Comparison of ENCODE assay signal across 8 mouse cellular contexts in the genomic region with DNA sequence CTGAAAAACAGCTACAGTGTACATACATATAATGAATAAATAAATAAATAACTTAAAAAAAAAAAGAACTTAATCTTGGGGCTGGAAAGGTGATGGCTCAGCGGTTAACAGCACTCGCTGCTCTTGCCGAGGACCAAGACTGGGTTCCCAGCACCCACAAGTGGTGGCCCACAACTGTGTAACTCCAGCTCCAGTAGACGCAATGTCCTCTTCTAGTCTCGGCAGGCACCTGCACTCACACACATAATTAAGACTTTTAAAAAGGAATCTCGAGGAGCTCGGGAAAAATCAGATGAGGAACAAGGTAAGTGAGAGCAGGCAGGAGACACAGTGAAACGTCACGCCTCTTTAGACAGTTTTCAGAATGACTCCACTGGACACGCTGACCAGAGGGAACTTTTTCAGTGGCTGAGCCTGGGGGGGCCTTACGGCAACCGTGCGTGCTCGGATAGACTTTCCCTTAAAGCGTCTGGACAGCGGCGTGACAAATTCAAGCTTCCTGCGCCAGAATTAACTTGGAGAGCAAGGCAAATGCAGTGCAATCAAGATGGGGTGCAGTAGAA. TPM values are rescaled to one million over a fixed set of nuclear protein-coding genes. Genes with fewer than 3 reads are reported as not detected.
DNase-seq lines count a peak whose midpoint lies in the region; ATAC-seq and TF ChIP-seq lines count a peak whose summit lies in the region.

No protein-coding gene starts in this region.

- TF ChIP-seq RAD21 in MEL (IDR thresholded peaks at IDR 0.05; ENCODE audit: low read depth, low read length), result no peak

- H3K9ac ChIP-seq in kidney, embryonic 15.5 days, result peak overlapping the region; percentile 78
- H3K9ac ChIP-seq in MEL (ENCODE audit: control insufficient read depth, low read depth, low read length, poor library complexity, severe bottlenecking), result peak overlapping the region; percentile 86
- peak overlapping the region; percentile 82 for H3K9ac ChIP-seq in forebrain, embryonic 11.5 days (ENCODE audit: low read length)
- H3K9ac ChIP-seq in liver, embryonic 14.5 days (replicated peaks), result peak overlapping the region; percentile 83

- peaks cover 40% of the 10 kb centered on the region for H3K79me2 ChIP-seq in MEL (ENCODE audit: control insufficient read depth, insufficient read depth, low read length, poor library complexity)

- H3K27ac ChIP-seq in kidney, embryonic 15.5 days, result peak overlapping the region; percentile 90
- peak overlapping the region; percentile 60 for H3K27ac ChIP-seq in MEL (ENCODE audit: control insufficient read depth, low read depth, low read length)
- H3K27ac ChIP-seq in forebrain, embryonic 11.5 days (ENCODE audit: low read depth, low read length), result peak overlapping the region; percentile 57
- peak overlapping the region; percentile 75 for H3K27ac ChIP-seq in liver, embryonic 14.5 days

- WGBS in kidney, embryonic 15.5 days, result 12% methylated on average over 18 of the region's 18 CpGs
- 15% methylated on average over 18 of the region's 18 CpGs for WGBS in forebrain, embryonic 11.5 days
- WGBS in liver, embryonic 14.5 days (ENCODE audit: insufficient replicate concordance), result 10% methylated on average over 18 of the region's 18 CpGs

- no peaks in the 10 kb centered on the region for H3K9me3 ChIP-seq in kidney, embryonic 15.5 days (replicated peaks)
- no peaks in the 10 kb centered on the region for H3K9me3 ChIP-seq in MEL (replicated peaks; ENCODE audit: insufficient read depth, low read length)
- H3K9me3 ChIP-seq in forebrain, embryonic 11.5 days (ENCODE audit: control insufficient read depth, low read length), result no peaks in the 10 kb centered on the region
- no peaks in the 10 kb centered on the region for H3K9me3 ChIP-seq in liver, embryonic 14.5 days (ENCODE audit: control insufficient read depth, low read length)

- peaks cover 16% of the 10 kb centered on the region; the same call in 1 of the 2 replicates for H3K27me3 ChIP-seq in kidney, embryonic 15.5 days
- no peaks in the 10 kb centered on the region for H3K27me3 ChIP-seq in MEL (ENCODE audit: control insufficient read depth in 1 of 2, insufficient read depth in 2 of 2, low read length in 2 of 2)
- no peaks in the 10 kb centered on the region; the same call in 1 of the 2 replicates for H3K27me3 ChIP-seq in forebrain, embryonic 11.5 days (ENCODE audit: control insufficient read depth, insufficient read depth, low read length)
- no peaks in the 10 kb centered on the region for H3K27me3 ChIP-seq in liver, embryonic 14.5 days (ENCODE audit: control insufficient read depth, insufficient read depth, low read length)

- TF ChIP-seq CTCF in MEL (IDR thresholded peaks at IDR 0.05 in 2 of 3, conservative IDR thresholded peaks at IDR 0.05 in 1 of 3; ENCODE audit: control insufficient read depth in 1 of 3, insufficient read depth in 1 of 3, low read depth in 2 of 3, low read length in 3 of 3, poor library complexity in 1 of 3, severe bottlenecking in 1 of 3), result no peak
- no peak for TF ChIP-seq CTCF in liver, embryonic 14.5 days (IDR thresholded peaks at IDR 0.05; ENCODE audit: low read depth)

- peaks cover 19% of the 10 kb centered on the region for H3K4me1 ChIP-seq in kidney, embryonic 15.5 days
- H3K4me1 ChIP-seq in MEL (ENCODE audit: control insufficient read depth in 1 of 2, insufficient read depth in 2 of 2, low read length in 2 of 2), result peaks cover 0 to 3% of the 10 kb centered on the region in 2 experiments; a peak in 1 of 4 replicates
- peaks cover 2% of the 10 kb centered on the region; the same call in 1 of the 2 replicates for H3K4me1 ChIP-seq in forebrain, embryonic 11.5 days (replicated peaks; ENCODE audit: control insufficient read depth, insufficient read depth, low read length)
- peaks cover 2 to 5% of the 10 kb centered on the region in 2 experiments for H3K4me1 ChIP-seq in liver, embryonic 14.5 days (replicated peaks; ENCODE audit: control insufficient read depth in 2 of 2, insufficient read depth in 2 of 2, low read length in 1 of 2)

- peak overlapping the region; percentile 77 for H3K4me2 ChIP-seq in kidney, embryonic 15.5 days
- H3K4me2 ChIP-seq in forebrain, embryonic 11.5 days (ENCODE audit: low read depth, low read length, severe bottlenecking), result peak overlapping the region; percentile 65
- H3K4me2 ChIP-seq in liver, embryonic 14.5 days (ENCODE audit: low read depth), result peak overlapping the region; percentile 86

- no peak for DNase-seq in kidney, adult 11 months
- peak; percentile 55 for DNase-seq in MEL (ENCODE audit: low read depth, low spot score)
- DNase-seq in forebrain, embryonic 11.5 days (ENCODE audit: low spot score), result peak; percentile 54
- no peak for DNase-seq in liver, embryonic 14.5 days (ENCODE audit: low read depth in 3 of 3, low spot score in 3 of 3)
- no peak for DNase-seq in layer of hippocampus, adult 18-20 months (ENCODE audit: low spot score in 2 of 2)
- no peak for DNase-seq in urinary bladder, postnatal 4 days (ENCODE audit: low spot score in 2 of 2)

- TF ChIP-seq EP300 in MEL (IDR thresholded peaks at IDR 0.05; ENCODE audit: low read depth in 1 of 2, low read length in 2 of 2), result no peak
- no peak for TF ChIP-seq EP300 in liver, embryonic 14.5 days (IDR thresholded peaks at IDR 0.05; ENCODE audit: low read depth)

- peak overlapping the region; percentile 79 for H3K4me3 ChIP-seq in kidney, embryonic 15.5 days (replicated peaks)
- peak overlapping the region; percentile 62 to 88 for H3K4me3 ChIP-seq in MEL (ENCODE audit: control insufficient read depth in 1 of 2, insufficient read depth in 1 of 2, low read depth in 2 of 2, low read length in 2 of 2)
- peak overlapping the region; percentile 79 for H3K4me3 ChIP-seq in forebrain, embryonic 11.5 days (ENCODE audit: low read depth, low read length)
- peak overlapping the region; percentile 81 to 89 for H3K4me3 ChIP-seq in liver, embryonic 14.5 days (ENCODE audit: insufficient read depth in 1 of 2, low read depth in 2 of 2, low read length in 2 of 2)

- TF ChIP-seq POLR2A in MEL (IDR thresholded peaks at IDR 0.05; ENCODE audit: control insufficient read depth in 1 of 2, insufficient read depth in 1 of 2, low read depth in 1 of 2, low read length in 2 of 2, poor library complexity in 1 of 2), result no peak

- ATAC-seq in kidney, embryonic 15.5 days (replicated peaks; ENCODE audit: low FRiP score), result peak; percentile 5; the same call in 1 of the 2 replicates
- ATAC-seq in forebrain, embryonic 11.5 days (replicated peaks; ENCODE audit: low FRiP score), result peak; percentile 13; the same call in 1 of the 2 replicates
- ATAC-seq in liver, embryonic 14.5 days (ENCODE audit: insufficient read depth), result no peak
- no peak for ATAC-seq in granulocyte monocyte progenitor cell, adult 5-6 weeks (replicated peaks; ENCODE audit: poor library complexity, severe bottlenecking)

- H3K36me3 ChIP-seq in kidney, embryonic 15.5 days, result peaks cover 21% of the 10 kb centered on the region
- peaks cover 0 to 10% of the 10 kb centered on the region in 2 experiments; a peak in 2 of 4 replicates for H3K36me3 ChIP-seq in MEL (ENCODE audit: control insufficient read depth in 1 of 2, insufficient read depth in 2 of 2, low read length in 2 of 2)
- no peaks in the 10 kb centered on the region for H3K36me3 ChIP-seq in forebrain, embryonic 11.5 days (ENCODE audit: control insufficient read depth, insufficient read depth, low read length)
- no peaks in the 10 kb centered on the region for H3K36me3 ChIP-seq in liver, embryonic 14.5 days (replicated peaks; ENCODE audit: control insufficient read depth, insufficient read depth, low read depth)

TF ChIP-seq in MEL, 35 proteins besides CTCF, POLR2A, EP300 and RAD21:
- TF ChIP-seq USF1 (IDR thresholded peaks at IDR 0.05; ENCODE audit: low read depth, low read length) (no peak), MXI1 (IDR thresholded peaks at IDR 0.05; ENCODE audit: low read depth, low read length) (0 out of 2 replicates have a peak, but pooled peaks have one; percentile 0)

RNA-seq across cellular contexts. Expression of a gene that starts 0.7 kb away (rescaled TPM):
- polyA plus RNA-seq in kidney, embryonic 15.5 days (2015; fragmentation: Nextera tagmentation; extraction: Ambion mirVana), result 66.3 and 68.7 TPM in 2 replicates
- 42.4 and 43.3 TPM in 2 replicates for total RNA-seq in MEL (2012; rRNA removed)
- 100 to 1,000 TPM in 1 of 2 experiments, 10 to 100 TPM in 1; 46.9 to 143 TPM for polyA plus RNA-seq in MEL (2012; ENCODE audit: insufficient read depth in 1 of 2, insufficient read length in 2 of 2, low read depth in 1 of 2, low replicate concordance in 2 of 2, missing spikeins in 1 of 2)
- 76.0 and 78.8 TPM in 2 replicates for polyA plus RNA-seq in forebrain, embryonic 11.5 days (2014; fragmentation: Nextera tagmentation; extraction: Ambion mirVana)
- polyA plus RNA-seq in liver, embryonic 14.5 days (2012; rRNA removed), result 16.3 and 20.7 TPM in 2 replicates
- polyA plus RNA-seq in liver, embryonic 14.5 days (2014; fragmentation: Nextera tagmentation; extraction: Ambion mirVana), result 23.1 and 23.8 TPM in 2 replicates
- total RNA-seq in granulocyte monocyte progenitor cell, adult 5-6 weeks (2014; fragmentation: Nextera tagmentation), result 36.6 and 48.7 TPM in 2 replicates
- 55.7 and 60.1 TPM in 2 replicates for total RNA-seq in granulocyte monocyte progenitor cell, adult 5-6 weeks (2017)
- 10 to 100 TPM; 50.5 to 54.1 TPM for total RNA-seq in layer of hippocampus, adult 18-20 months (2021)

RNA-seq across cellular contexts. Expression of a gene that starts 49.3 kb away (rescaled TPM):
- polyA plus RNA-seq in kidney, embryonic 15.5 days (2015; fragmentation: Nextera tagmentation; extraction: Ambion mirVana), result 62.2 and 67.5 TPM in 2 replicates
- total RNA-seq in MEL (2012; rRNA removed), result 35.2 TPM in 2 replicates
- polyA plus RNA-seq in MEL (2012; ENCODE audit: insufficient read depth in 1 of 2, insufficient read length in 2 of 2, low read depth in 1 of 2, low replicate concordance in 2 of 2, missing spikeins in 1 of 2), result 10 to 100 TPM in 1 of 2 experiments, not detected in 1; 40.0 TPM
- polyA plus RNA-seq in forebrain, embryonic 11.5 days (2014; fragmentation: Nextera tagmentation; extraction: Ambion mirVana), result 76.1 and 84.0 TPM in 2 replicates
- polyA plus RNA-seq in liver, embryonic 14.5 days (2012; rRNA removed), result 5.0 and 10.3 TPM in 2 replicates
- polyA plus RNA-seq in liver, embryonic 14.5 days (2014; fragmentation: Nextera tagmentation; extraction: Ambion mirVana), result 10.8 and 11.5 TPM in 2 replicates
- total RNA-seq in granulocyte monocyte progenitor cell, adult 5-6 weeks (2014; fragmentation: Nextera tagmentation), result 23.6 and 32.6 TPM in 2 replicates
- 44.0 and 45.1 TPM in 2 replicates for total RNA-seq in granulocyte monocyte progenitor cell, adult 5-6 weeks (2017)
- 10 to 100 TPM; 97.0 to 99.2 TPM for total RNA-seq in layer of hippocampus, adult 18-20 months (2021)

Comparison
In these comparisons a context has a peak if more than half of its experiments do, and no peak if none do; other contexts are left out.
1. ATAC-seq: peak in kidney, embryonic 15.5 days (single experiment) and forebrain, embryonic 11.5 days (single experiment); none in liver, embryonic 14.5 days (single experiment) and granulocyte monocyte progenitor cell, adult 5-6 weeks (single experiment).
2. DNase-seq: peak in MEL (single experiment) and forebrain, embryonic 11.5 days (single experiment); none in kidney, adult 11 months (single experiment), liver, embryonic 14.5 days (0 of 3), layer of hippocampus, adult 18-20 months (0 of 2) and urinary bladder, postnatal 4 days (0 of 2).
3. Peak in every context shown above with its lines, with median percentiles within 50 percentile points of each other: H3K27ac ChIP-seq, H3K4me2 ChIP-seq, H3K4me3 ChIP-seq and H3K9ac ChIP-seq.